Mouse (Mus musculus) liver, embryonic 11.5 days (tissue): ENCODE results near the gene Ebf1. TPM values are rescaled to one million over a fixed set of nuclear protein-coding genes. Genes with fewer than 3 reads are reported as not detected.
A peak's percentile ranks its signal among the peaks of the same experiment; 100 is the strongest.

Source experiments
- ATAC-seq: fragments of 200-750 bp; cut with Nextera tagmentation; replicated peaks from 2 replicates; pipeline ENCODE4 v1.8.0; 2017; ENCODE audit warnings: moderate number of reproducible peaks, mild to moderate bottlenecking, moderate TSS enrichment, moderate library complexity; ENCODE audit not compliant: low FRiP score
- DNase-seq: peaks from one replicate; pipeline ENCODE4 v3.0.0-alpha.2; 2017; ENCODE audit warnings: low spot score
- H3K27ac ChIP-seq: fragments of 300-500 bp; sonication (generic); 2 replicates; pipeline ENCODE4 v1.5.1; 2014; ENCODE audit warnings: mild to moderate bottlenecking, low read depth, low read length, control low read depth
- H3K27me3 ChIP-seq: fragments of 300-500 bp; sonication (generic); replicated peaks from 2 replicates; pipeline ENCODE4 v1.6.1; 2014; ENCODE audit warnings: low read length, mixed read lengths; ENCODE audit not compliant: control insufficient read depth, insufficient read depth
- H3K36me3 ChIP-seq: fragments of 300-500 bp; sonication (generic); 2 replicates; pipeline ENCODE4 v1.6.1; 2014; ENCODE audit warnings: mild to moderate bottlenecking, low read length, moderate library complexity, mixed read lengths; ENCODE audit not compliant: control insufficient read depth, insufficient read depth
- H3K4me1 ChIP-seq: fragments of 300-500 bp; sonication (generic); replicated peaks from 2 replicates; pipeline ENCODE4 v1.6.1; 2014; ENCODE audit warnings: low read length, mixed read lengths; ENCODE audit not compliant: control insufficient read depth, insufficient read depth
- H3K4me2 ChIP-seq: fragments of 300-500 bp; sonication (generic); 2 replicates; pipeline ENCODE4 v1.6.1; 2014; ENCODE audit warnings: mild to moderate bottlenecking, control low read depth, moderate library complexity
- H3K4me3 ChIP-seq: fragments of 300-500 bp; sonication (generic); 2 replicates; pipeline ENCODE4 v1.5.1; 2014; ENCODE audit warnings: low read depth, low read length, control low read depth
- H3K9ac ChIP-seq: fragments of 300-500 bp; sonication (generic); 2 replicates; pipeline ENCODE4 v1.6.1; 2014; ENCODE audit warnings: low read depth, low read length, control low read depth
- H3K9me3 ChIP-seq: fragments of 300-500 bp; sonication (generic); 2 replicates; pipeline ENCODE4 v1.6.1; 2016; ENCODE audit warnings: low read length, inconsistent platforms, mixed read lengths; ENCODE audit not compliant: control insufficient read depth
- WGBS: fragments of 180-500 bp; shearing (Covaris S2); extraction: QIAGEN DNeasy Blood & Tissue Kit; methylation state at CpG from one replicate; pipeline ENCODE4 v1.1.7; 2014; 5-methylcytosine and 5-hydroxymethylcytosine counted together
- polyA plus RNA-seq: library from polyadenylated mRNA; unstranded; fragments of >200 nt; fragmentation: Nextera tagmentation; extraction: Ambion mirVana; gene quantifications from 2 replicates; pipeline ENCODE4 v1.2.1, GENCODE M21; 2014

The Ebf1 gene
- polyA plus RNA-seq, 1 experiment from 2014 or later = 0.99 TPM

DNA sequence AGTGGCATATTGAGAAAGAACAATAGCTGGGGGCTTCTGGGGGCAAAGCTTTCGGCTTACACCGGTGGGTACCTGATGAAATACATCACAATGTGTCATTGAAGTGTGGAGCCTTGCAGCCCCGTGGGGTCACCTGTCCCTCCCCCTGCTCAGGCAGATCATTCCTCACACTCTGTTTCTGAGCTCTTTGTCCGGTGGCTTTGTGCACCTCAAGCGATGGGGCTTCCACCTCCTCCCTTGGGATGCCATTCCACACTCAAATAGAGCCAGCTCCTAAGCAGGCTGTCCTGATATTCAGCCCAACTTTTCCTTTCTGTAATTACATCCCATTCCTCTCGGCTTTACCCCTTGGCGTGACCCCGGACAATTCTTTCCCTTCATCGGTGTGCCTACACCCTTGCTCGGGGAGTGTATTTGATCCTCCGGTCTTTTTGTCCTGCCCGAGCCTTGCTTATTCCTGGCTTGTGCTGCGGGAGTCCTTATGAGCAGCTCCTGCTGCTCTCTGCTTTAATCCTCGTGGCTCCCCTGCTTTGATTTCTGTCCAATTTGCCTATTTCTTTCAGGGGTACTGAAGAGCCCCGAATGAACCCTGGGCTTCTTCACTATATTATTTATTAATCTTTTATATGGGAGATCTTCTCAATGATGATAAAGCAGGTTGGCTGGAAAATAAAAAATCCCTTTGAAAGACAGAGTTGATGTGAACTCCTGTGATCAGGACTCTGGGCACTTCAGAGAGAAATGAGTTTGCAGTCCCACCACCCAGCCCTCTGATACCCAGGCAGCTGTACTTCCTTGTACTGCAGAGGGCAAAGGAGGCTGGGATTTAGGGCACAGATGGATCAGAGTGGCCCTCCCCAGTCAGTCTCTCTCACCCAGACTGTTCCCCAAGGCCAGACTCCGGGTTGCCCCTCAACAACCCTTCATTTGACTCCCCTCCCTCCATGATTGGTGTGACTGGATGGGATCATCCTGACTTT is 160.5 kb downstream of the Ebf1 start:
- Histone ChIP-seq H3K4me2 (no peak overlapping the region), H3K4me3 (no peak overlapping the region), H3K27ac (no peak overlapping the region), H3K36me3 (no peaks in the 10 kb centered on the region), H3K4me1 (no peaks in the 10 kb centered on the region), H3K9me3 (no peaks in the 10 kb centered on the region), H3K9ac (no peak overlapping the region), H3K27me3 (no peaks in the 10 kb centered on the region)
- 70% methylated on average over 16 of the region's 16 CpGs for WGBS
- DNase-seq (no peak), ATAC-seq (no peak)

DNA sequence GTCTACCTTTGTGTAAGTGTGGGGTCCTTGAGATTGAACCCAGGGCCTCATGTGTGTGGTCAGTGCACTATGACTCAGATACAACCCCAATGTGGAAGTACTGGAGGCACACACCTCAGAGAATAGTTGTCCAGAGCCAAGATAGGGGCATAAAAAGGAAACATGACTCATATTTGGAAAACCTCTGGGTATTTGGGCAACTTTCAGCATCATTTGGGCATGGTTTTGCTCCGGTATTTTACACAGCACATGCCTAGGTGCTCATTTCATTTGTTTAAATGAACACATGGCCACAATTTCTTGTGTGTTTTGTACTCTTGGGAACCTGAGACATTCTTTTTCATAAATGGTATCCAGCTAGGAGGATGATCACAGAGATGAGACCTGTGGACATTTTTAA is 161.9 kb downstream of the Ebf1 start:
- DNase-seq (no peak), ATAC-seq (no peak)
- Histone ChIP-seq H3K4me3 (no peak overlapping the region), H3K9ac (no peak overlapping the region), H3K27me3 (no peaks in the 10 kb centered on the region), H3K4me2 (no peak overlapping the region), H3K36me3 (no peaks in the 10 kb centered on the region), H3K27ac (no peak overlapping the region), H3K9me3 (no peaks in the 10 kb centered on the region), H3K4me1 (no peaks in the 10 kb centered on the region)
- WGBS = 85% methylated on average over 1 of the region's 1 CpGs

DNA sequence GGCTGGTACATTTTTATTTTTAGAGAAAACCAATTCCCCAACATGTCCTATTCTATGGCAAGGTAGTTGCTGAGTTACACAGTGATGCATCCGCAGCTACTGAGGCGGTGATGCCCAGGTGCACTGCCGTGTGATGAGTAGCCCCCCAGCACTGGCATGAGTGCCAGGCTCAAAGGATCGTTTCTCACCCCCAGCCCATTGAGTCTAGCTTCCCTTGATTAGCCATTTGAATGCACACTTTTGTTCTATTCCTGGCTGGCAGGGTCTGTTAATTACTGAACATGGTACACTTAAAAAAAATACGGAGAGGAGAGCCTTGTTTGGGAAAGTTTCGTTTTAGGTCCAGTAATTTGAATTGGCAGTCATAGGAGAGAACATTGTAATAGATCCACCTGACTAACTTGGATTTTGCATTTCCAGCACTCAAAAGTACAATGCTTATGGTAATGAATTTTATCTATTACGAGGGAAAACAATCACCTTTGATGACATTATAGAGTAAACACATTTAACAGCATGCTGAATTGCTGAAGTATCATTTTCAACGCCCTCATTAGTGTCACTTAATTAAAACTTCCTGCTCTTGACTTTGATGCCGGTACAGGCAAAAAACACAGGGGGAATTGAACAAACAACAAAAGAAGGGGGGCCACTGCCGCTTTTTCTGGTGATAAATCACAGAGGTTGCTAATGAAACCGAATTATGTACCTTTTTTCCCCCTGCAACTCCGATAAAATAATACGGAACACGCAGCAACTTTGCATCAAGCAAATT is 167.3 kb downstream of the Ebf1 start:
- H3K4me1 ChIP-seq = no peaks in the 10 kb centered on the region
- H3K9me3 ChIP-seq = no peaks in the 10 kb centered on the region
- H3K27ac ChIP-seq = no peak overlapping the region
- DNase-seq (no peak), ATAC-seq (no peak)
- no peak overlapping the region for H3K4me3 ChIP-seq
- H3K36me3 ChIP-seq = no peaks in the 10 kb centered on the region
- no peaks in the 10 kb centered on the region for H3K27me3 ChIP-seq
- no peak overlapping the region for H3K4me2 ChIP-seq
- WGBS = 81% methylated on average over 14 of the region's 14 CpGs
- H3K9ac ChIP-seq = no peak overlapping the region

DNA sequence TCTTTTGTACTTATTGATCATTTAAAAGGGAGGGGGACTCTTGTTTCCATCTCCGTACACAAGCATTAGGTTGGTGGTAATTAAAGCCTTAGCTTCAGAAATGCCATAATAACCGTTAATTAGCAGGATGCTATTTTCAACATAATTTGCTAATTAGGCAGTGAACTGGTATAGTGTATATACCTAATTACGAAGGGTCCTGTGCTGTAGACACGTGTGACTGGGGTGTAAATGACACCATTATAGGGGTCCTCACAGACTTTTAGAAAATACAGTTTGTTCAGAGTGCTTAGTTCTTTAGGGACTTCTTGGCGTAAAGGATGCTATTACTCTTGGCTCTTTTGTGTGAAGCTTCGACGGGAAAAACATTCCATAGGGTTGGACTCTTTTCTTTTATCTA is 167.9 kb downstream of the Ebf1 start:
- Histone ChIP-seq H3K9ac (no peak overlapping the region), H3K27ac (no peak overlapping the region), H3K27me3 (no peaks in the 10 kb centered on the region), H3K9me3 (no peaks in the 10 kb centered on the region), H3K4me3 (no peak overlapping the region), H3K4me1 (no peaks in the 10 kb centered on the region), H3K4me2 (no peak overlapping the region), H3K36me3 (no peaks in the 10 kb centered on the region)
- 72% methylated on average over 7 of the region's 7 CpGs for WGBS
- ATAC-seq (no peak), DNase-seq (no peak)

DNA sequence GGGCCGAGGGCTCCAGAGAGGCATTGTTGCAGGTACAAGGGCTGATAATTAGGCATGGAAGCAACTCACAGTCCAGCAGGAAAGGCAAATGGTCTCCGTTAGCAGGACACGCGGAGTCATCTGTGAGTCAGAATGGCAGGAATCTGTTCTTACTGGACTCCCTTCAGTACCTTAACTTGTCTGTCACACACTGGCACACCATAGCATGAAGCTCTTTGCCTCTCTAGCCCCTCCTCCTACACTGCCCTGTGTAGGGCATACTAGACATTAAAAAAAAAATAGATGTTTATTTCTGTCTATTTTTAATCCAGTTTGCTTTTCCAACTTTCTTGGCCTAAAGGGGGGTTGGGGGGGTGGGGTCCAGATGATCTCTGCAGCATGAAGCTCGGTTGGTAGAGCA is 168.4 kb downstream of the Ebf1 start:
- Histone ChIP-seq H3K4me1 (no peaks in the 10 kb centered on the region), H3K27me3 (no peaks in the 10 kb centered on the region), H3K9ac (no peak overlapping the region), H3K4me3 (no peak overlapping the region), H3K4me2 (no peak overlapping the region), H3K27ac (no peak overlapping the region), H3K9me3 (no peaks in the 10 kb centered on the region), H3K36me3 (no peaks in the 10 kb centered on the region)
- DNase-seq = no peak
- 70% methylated on average over 5 of the region's 5 CpGs for WGBS
- no peak for ATAC-seq

DNA sequence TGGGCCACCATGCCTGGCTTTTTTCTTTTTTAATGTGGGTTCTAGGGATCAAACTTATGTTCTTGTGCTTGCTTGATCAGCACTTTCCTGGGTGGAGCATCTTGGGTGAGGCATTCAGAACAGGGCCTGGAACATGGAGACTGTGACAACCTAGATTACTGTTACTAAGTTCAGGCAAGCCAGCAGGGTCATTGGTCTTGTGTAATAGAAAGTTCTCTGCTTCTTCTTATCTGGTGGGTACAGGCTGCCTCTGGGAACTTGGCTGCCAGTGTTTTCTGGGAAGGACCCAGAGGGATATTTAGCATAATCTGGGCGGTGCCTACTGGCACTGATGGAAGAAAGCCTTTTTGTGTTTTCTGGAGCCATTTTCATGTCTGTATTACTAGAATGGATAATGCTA is 170.9 kb downstream of the Ebf1 start:
- H3K27ac ChIP-seq = no peak overlapping the region; the same call in 1 of the 2 replicates
- no peaks in the 10 kb centered on the region for H3K27me3 ChIP-seq
- WGBS = 81% methylated on average over 1 of the region's 1 CpGs
- no peaks in the 10 kb centered on the region for H3K4me1 ChIP-seq
- no peak overlapping the region for H3K4me3 ChIP-seq
- H3K9me3 ChIP-seq = no peaks in the 10 kb centered on the region
- H3K9ac ChIP-seq = no peak overlapping the region
- H3K36me3 ChIP-seq = no peaks in the 10 kb centered on the region
- ATAC-seq (peak; percentile 75; the same call in 1 of the 2 replicates), DNase-seq (no peak)
- no peak overlapping the region for H3K4me2 ChIP-seq

DNA sequence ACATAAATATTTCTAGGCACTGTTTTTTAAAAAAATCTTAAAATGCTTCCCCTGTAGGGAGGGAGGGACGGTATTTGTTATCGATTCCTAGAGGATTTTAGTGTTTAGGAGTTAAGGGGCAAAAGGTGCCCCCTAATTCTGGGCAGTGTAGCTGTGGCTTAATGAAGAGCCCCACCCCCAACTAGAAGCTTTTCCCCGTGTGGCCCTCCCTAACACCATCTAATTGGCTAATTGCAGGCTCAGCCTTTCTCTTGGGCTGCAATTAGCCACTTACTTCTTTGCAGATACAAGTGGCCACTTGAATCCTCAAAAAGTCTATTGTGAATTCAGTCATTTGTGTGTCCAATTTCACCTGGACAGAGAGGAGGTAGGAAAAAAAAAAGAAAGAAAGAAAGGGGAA is 175.7 kb downstream of the Ebf1 start:
- Histone ChIP-seq H3K27ac (no peak overlapping the region), H3K9ac (no peak overlapping the region), H3K4me3 (no peak overlapping the region), H3K27me3 (no peaks in the 10 kb centered on the region), H3K4me1 (no peaks in the 10 kb centered on the region), H3K4me2 (no peak overlapping the region), H3K36me3 (no peaks in the 10 kb centered on the region), H3K9me3 (no peaks in the 10 kb centered on the region)
- DNase-seq (no peak), ATAC-seq (no peak)
- 32% methylated on average over 3 of the region's 3 CpGs for WGBS

DNA sequence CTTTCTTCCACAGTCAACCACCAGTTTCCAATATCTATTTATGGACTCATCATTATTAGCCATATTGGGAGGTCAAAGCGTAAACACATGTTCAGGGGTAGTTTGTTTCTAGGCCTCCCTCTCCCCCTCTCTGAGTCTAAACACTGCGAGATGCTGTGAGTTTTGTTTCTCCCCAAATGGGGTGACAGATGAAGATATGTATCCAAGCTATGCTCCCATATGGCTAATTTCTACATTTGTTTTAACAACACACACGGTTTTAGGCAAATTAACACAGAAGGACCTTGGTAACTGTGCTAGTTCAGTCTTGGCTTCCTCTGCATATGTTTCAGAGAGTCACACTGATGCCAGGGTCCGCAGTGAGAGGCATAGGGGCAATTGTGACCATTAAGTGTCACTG is 177.8 kb downstream of the Ebf1 start:
- H3K27ac ChIP-seq = no peak overlapping the region
- no peaks in the 10 kb centered on the region for H3K27me3 ChIP-seq
- H3K4me3 ChIP-seq = no peak overlapping the region
- DNase-seq (no peak), ATAC-seq (no peak)
- no peak overlapping the region for H3K4me2 ChIP-seq
- no peak overlapping the region for H3K9ac ChIP-seq
- no peaks in the 10 kb centered on the region for H3K9me3 ChIP-seq
- 80% methylated on average over 4 of the region's 4 CpGs for WGBS
- no peaks in the 10 kb centered on the region for H3K4me1 ChIP-seq
- no peaks in the 10 kb centered on the region for H3K36me3 ChIP-seq
